Mouse (Mus musculus): Measurements from ENCODE around the gene Rufy1.
"Not testable (repeated sequence)": the region's sequence is repeated elsewhere in the genome, so short reads cannot be mapped to it uniquely, and the experiment has no call there.

Rufy1 gene

GRCm38 (mm10) chr11:50430277-50431133 is at the start of gene Rufy1:
TSS of gene Rufy1 (minus strand) at chr11:50431125.
- peak; percentile 47 for DNase-seq (ENCODE audit: low spot score)

- no peak for DNase-seq (ENCODE audit: low spot score)
These were observed 47.1 kb upstream of the Rufy1 start for GRCm38 (mm10) chr11:50478072-50478471.

DNA sequence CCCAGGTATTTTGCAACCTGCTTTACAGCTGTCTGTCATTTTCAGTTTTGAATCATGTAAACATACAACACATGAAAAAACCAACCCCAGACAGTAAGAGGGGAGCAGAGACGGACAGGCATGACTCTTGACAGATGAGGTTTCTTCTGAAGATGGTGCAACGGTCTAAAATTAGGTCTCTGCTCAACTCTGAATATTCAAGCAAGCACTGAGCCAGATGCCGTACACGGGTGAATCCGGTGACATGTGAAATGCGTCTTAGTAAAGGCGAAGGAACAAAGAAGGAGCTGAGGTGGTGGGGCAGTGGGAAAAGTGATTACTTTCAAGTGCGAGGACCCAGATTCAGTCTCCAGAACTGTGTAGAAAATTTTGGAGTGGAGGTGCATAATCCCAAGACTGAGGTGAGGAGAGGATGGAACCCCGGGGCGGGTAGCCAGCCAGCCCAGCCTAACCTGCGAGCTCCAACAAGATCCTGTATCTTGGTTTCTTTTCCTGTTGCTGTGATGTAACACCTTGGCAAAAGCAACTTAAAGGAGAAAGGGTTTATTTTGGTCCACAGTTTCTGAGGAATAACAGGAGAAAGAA is 46.7 kb upstream of the Rufy1 start:
- DNase-seq (ENCODE audit: low spot score) = no peak

GRCm38 (mm10) chr11:50476971-50477370 is 46.0 kb upstream of the Rufy1 start:
- DNase-seq (ENCODE audit: low spot score) = no peak

DNA sequence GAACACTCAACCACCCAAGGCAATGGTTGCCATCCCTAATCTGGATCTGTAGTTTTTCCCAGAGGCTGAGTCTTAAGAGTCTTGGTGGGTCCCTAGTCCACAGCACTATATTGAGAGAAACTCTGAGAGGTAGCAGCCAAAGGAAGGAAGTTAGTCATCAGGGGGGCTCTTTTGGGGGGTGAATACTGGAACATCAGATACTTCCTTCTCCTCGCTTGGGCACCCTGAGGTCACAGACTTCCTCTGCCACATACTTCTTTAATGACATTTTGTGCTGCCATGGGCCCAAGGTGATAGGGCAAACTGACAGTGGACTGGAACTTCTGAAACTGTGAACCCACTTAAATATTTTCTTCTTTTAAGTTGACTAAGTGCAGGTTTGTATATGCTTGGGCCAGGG is 43.0 kb upstream of the Rufy1 start:
- no peak for DNase-seq (ENCODE audit: low spot score)

- no peak for DNase-seq (ENCODE audit: low spot score)
These were observed 41.4 kb upstream of the Rufy1 start for GRCm38 (mm10) chr11:50472161-50472939.

- DNase-seq (ENCODE audit: low spot score) = no peak
These were observed 30.6 kb upstream of the Rufy1 start for GRCm38 (mm10) chr11:50461481-50461880.

- DNase-seq (ENCODE audit: low spot score) = no peak
These were observed 28.3 kb upstream of the Rufy1 start for GRCm38 (mm10) chr11:50459250-50459649.

- DNase-seq (ENCODE audit: low spot score) = no peak
These were observed 26.4 kb upstream of the Rufy1 start for GRCm38 (mm10) chr11:50457111-50457911.

- no peak for DNase-seq (ENCODE audit: low spot score)
These were observed 25.5 kb upstream of the Rufy1 start for GRCm38 (mm10) chr11:50456455-50456854.

GRCm38 (mm10) chr11:50454934-50455333 is 24.0 kb upstream of the Rufy1 start:
- DNase-seq (ENCODE audit: low spot score) = no peak

- no peak for DNase-seq (ENCODE audit: low spot score)
These were observed 19.3 kb upstream of the Rufy1 start for GRCm38 (mm10) chr11:50450236-50450635.

DNA sequence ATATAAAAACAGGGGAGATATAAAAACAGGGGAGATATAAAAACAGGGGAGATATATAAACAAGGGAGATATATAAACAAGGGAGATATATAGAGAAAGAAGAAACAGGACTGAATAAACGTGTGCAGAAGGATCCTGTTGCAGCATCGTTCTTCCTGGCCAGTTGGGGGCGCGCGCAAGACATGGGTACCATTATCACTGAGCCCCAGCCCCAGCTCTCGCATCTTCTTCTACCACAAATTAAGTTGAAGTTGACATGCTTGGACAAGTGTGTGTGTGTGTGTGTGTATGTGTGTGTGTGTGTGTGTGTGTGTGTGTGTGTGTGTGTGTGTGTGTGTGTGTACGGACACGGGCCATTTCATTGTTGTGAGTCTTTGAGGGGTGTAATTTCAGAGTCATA is 17.2 kb upstream of the Rufy1 start:
- not testable (repeated sequence) for DNase-seq (ENCODE audit: low spot score)

- DNase-seq (ENCODE audit: low spot score) = no peak
These were observed 12.5 kb upstream of the Rufy1 start for GRCm38 (mm10) chr11:50443259-50444065.

GRCm38 (mm10) chr11:50441637-50442036 is 10.7 kb upstream of the Rufy1 start:
- no peak for DNase-seq (ENCODE audit: low spot score)

DNA sequence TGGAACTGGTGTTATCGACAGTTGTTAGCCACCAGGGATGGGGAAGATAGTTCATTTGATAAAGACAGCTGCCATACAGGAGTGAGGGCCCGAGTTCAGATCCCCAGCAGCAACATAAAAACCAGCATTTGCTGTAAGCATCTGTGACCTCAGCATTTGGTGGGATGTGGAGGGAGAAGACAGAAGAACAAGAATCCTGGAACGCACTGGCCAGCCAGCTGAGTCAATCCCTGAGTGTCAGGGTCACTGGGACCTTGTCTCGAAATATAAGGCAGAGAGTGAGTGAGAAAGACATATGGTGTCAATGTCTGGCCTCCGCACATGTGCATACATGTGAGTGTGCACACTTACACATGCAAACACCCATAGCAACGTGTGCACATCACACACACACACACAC is 9.8 kb upstream of the Rufy1 start:
- DNase-seq (ENCODE audit: low spot score) = no peak

- DNase-seq (ENCODE audit: low spot score) = no peak
These were observed 8.9 kb upstream of the Rufy1 start for GRCm38 (mm10) chr11:50439857-50440256.

DNA sequence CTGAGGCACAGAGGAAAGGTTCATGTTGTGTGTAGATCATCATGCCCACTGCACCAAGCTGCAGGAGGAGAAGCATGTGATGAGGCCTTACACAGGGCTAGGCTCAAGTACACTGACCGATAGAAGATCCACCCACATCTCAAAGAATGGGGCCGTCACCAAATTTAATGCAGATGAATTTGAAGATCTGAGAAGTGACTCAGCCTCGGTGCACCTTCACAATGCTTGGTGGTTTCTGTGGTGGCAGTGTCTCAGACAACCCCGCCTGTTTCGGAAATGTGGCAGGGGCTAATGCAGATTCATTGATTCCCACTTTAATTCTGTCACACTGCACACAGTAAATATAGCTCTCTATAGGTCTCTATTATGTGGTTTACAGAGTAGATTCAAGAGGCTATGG is 2.0 kb upstream of the Rufy1 start:
- no peak for DNase-seq (ENCODE audit: low spot score)

GRCm38 (mm10) chr11:50432069-50432440 is 1.1 kb upstream of the Rufy1 start:
- DNase-seq (ENCODE audit: low spot score) = no peak

GRCm38 (mm10) chr11:50431134-50432068 is 476 bp upstream of the Rufy1 start:
- DNase-seq (ENCODE audit: low spot score) = no peak

Data from urinary bladder, postnatal 10 days (tissue).